In the genomic region with DNA sequence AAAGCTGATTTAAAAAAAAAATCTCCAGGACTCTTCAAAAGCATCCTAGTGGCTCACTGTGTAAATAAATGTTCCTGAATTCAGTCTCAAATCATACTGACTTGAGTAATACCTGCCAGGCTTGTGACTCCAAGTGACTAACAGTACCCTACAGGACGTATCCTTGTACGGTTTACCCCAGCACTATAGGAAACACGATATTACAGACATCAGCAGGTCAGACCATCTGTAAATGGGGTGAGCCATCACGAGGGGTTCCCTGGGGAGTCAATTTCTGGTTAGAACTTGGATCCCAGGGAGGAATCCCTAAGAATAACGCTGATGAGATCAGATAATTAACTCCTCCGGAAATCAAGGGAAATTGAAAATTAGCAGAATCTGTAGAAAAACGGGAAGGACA, we compare ENCODE assay signal across 17 mouse cellular contexts.
"Had no signal": no experiment of that assay in that cellular context is flagged by ENCODE, and none has a peak within 500 bp of the region (broad histone marks: within the 10 kb centered on the region; RNA-seq: fewer than 3 reads in every experiment).

No protein-coding gene starts in this region.

- H3K4me3 ChIP-seq: liver, embryonic 15.5 days; lung, embryonic 15.5 days; megakaryocyte, embryonic 14.5 days; midbrain, embryonic 13.5 days; neural tube, embryonic 12.5 days; stomach, embryonic 15.5 days had no signal

- DNase-seq: liver, postnatal 0 days; lung, adult 2 months; lung, postnatal 14 days; lung, postnatal 36 days; right cerebral cortex, postnatal 14 days; thymus, adult 2 months; thymus, postnatal 25 days had no signal

- ATAC-seq: liver, postnatal 0 days; lung, postnatal 0 days; midbrain, embryonic 13.5 days; midbrain, embryonic 16.5 days had no signal

- H3K4me2 ChIP-seq: liver, embryonic 15.5 days; lung, embryonic 15.5 days; midbrain, embryonic 13.5 days; neural tube, embryonic 12.5 days; stomach, embryonic 15.5 days had no signal

- H3K36me3 ChIP-seq: liver, embryonic 15.5 days; lung, embryonic 15.5 days; midbrain, embryonic 13.5 days; neural tube, embryonic 12.5 days; stomach, embryonic 15.5 days had no signal

- H3K27ac ChIP-seq: liver, embryonic 15.5 days; lung, embryonic 15.5 days; macrophage; midbrain, embryonic 13.5 days; neural tube, embryonic 12.5 days; stomach, embryonic 15.5 days; stomach, postnatal 0 days had no signal

- H3K27me3 ChIP-seq: liver, embryonic 15.5 days; lung, embryonic 15.5 days; megakaryocyte, embryonic 14.5 days; neural tube, embryonic 12.5 days; stomach, embryonic 15.5 days had no signal

- H3K9me3 ChIP-seq: liver, embryonic 15.5 days; lung, embryonic 15.5 days; midbrain, embryonic 13.5 days; neural tube, embryonic 12.5 days; stomach, embryonic 15.5 days had no signal

- H3K4me1 ChIP-seq: liver, embryonic 15.5 days; lung, embryonic 15.5 days; megakaryocyte, embryonic 14.5 days; neural tube, embryonic 12.5 days; stomach, embryonic 15.5 days had no signal

- H3K9ac ChIP-seq: liver, embryonic 15.5 days; liver, postnatal 0 days; lung, embryonic 15.5 days; midbrain, embryonic 13.5 days; neural tube, embryonic 12.5 days; stomach, embryonic 15.5 days had no signal
